9 mouse cellular contexts compared by ENCODE assay signal in the genomic region with DNA sequence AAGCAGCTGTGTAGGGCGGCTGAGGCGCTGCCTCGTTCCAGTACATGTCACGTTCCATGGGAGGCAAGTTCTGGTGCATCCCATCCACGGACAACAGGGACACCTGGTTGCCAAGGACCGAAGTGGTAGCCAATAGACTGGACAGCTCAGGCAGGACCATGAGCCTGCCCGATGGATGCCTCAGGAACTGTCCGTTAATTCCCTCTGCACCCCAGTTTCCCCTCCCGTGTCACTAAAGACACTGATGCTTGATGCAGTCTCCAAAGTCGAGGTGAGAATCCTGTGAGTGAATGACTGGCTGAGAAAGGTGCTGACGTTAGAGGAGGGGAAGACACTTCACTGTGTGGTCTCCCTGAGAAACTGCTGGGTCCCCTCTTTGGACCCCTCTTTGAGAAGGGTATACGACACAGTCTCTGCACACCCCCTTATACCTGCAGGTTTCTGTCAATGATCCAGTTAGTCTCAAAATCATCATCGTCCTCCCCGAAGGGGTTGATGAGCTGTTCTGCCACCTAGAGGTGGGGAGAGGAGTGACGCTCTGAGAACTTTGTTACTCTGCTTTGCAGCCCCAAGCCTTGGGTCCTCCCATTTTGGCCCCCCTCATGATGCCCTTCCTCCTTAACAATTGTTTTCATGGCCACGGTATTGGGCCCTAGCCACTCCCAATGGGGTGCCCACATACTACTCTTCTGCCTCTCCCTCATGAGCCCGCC. TPM values are rescaled to one million over a fixed set of nuclear protein-coding genes. Genes with fewer than 3 reads are reported as not detected.
DNase-seq lines count a peak whose midpoint lies in the region; ATAC-seq and TF ChIP-seq lines count a peak whose summit lies in the region.
"Had no signal": no experiment of that assay in that cellular context is flagged by ENCODE, and none has a peak within 500 bp of the region (broad histone marks: within the 10 kb centered on the region; RNA-seq: fewer than 3 reads in every experiment).

No protein-coding gene starts in this region.

- no peak for DNase-seq in cerebellum, adult 2 months
- DNase-seq in cerebellum, postnatal 14 days: no peak
- no peak for DNase-seq in midbrain, postnatal 0 days (ENCODE audit: low spot score)
- no peak for DNase-seq in midbrain, embryonic 11.5 days (ENCODE audit: low spot score, missing footprints)
- DNase-seq in right cerebral cortex, postnatal 36 days (ENCODE audit: low spot score in 2 of 2): no peak
- DNase-seq in left cerebral cortex, adult 11 months (ENCODE audit: low spot score): no peak

- H3K4me3 ChIP-seq in cerebellum, adult 2 months (replicated peaks; ENCODE audit: insufficient read depth, low read depth, low read length): no peak overlapping the region
- H3K4me3 ChIP-seq in midbrain, postnatal 0 days (ENCODE audit: low read depth, low read length): no peak overlapping the region
- no peak overlapping the region for H3K4me3 ChIP-seq in midbrain, embryonic 11.5 days (ENCODE audit: low read depth, low read length)
- H3K4me3 ChIP-seq in small intestine, adult 2 months (ENCODE audit: low read depth, low read length): no peak overlapping the region

- H3K27me3 ChIP-seq in cerebellum, adult 2 months (ENCODE audit: control insufficient read depth, insufficient read depth, low read length): no peaks in the 10 kb centered on the region
- no peaks in the 10 kb centered on the region for H3K27me3 ChIP-seq in midbrain, postnatal 0 days (ENCODE audit: insufficient read depth, low read length)
- H3K27me3 ChIP-seq in midbrain, embryonic 11.5 days (ENCODE audit: control insufficient read depth, insufficient read depth, low read length): no peaks in the 10 kb centered on the region
- no peaks in the 10 kb centered on the region for H3K27me3 ChIP-seq in small intestine, adult 2 months (ENCODE audit: control insufficient read depth, insufficient read depth, low read length)

- ATAC-seq in midbrain, postnatal 0 days (ENCODE audit: low FRiP score): no peak
- ATAC-seq in midbrain, embryonic 11.5 days (ENCODE audit: low FRiP score): no peak
- ATAC-seq in erythroblast, adult 5-6 weeks (replicated peaks; ENCODE audit: low FRiP score, poor library complexity, severe bottlenecking): peak; percentile 67

- TF ChIP-seq CTCF in cerebellum, adult 2 months (IDR thresholded peaks at IDR 0.05; ENCODE audit: borderline replicate concordance, insufficient read depth, low read depth, low read length): peak; percentile 52; the same call in 1 of the 2 replicates
- TF ChIP-seq CTCF in midbrain, postnatal 0 days (IDR thresholded peaks at IDR 0.05): peak; percentile 63
- peak; percentile 76; the same call in 1 of the 2 replicates for TF ChIP-seq CTCF in small intestine, adult 2 months (IDR thresholded peaks at IDR 0.05; ENCODE audit: extremely low read depth, insufficient read length, insufficient replicate concordance, low read depth, low read length)

- H3K9ac ChIP-seq in midbrain, postnatal 0 days (replicated peaks; ENCODE audit: low read length, poor library complexity, severe bottlenecking): no peak overlapping the region
- no peak overlapping the region for H3K9ac ChIP-seq in midbrain, embryonic 11.5 days (ENCODE audit: low read length)

- no peak overlapping the region for H3K27ac ChIP-seq in cerebellum, adult 2 months (ENCODE audit: insufficient read depth, low read length)
- H3K27ac ChIP-seq in midbrain, postnatal 0 days (ENCODE audit: low read depth, low read length): no peak overlapping the region
- no peak overlapping the region for H3K27ac ChIP-seq in midbrain, embryonic 11.5 days (ENCODE audit: low read depth, low read length)
- no peak overlapping the region for H3K27ac ChIP-seq in small intestine, adult 2 months (ENCODE audit: insufficient read depth, low read depth, low read length)

- 54% methylated on average over 17 of the region's 17 CpGs for WGBS in cerebellum, adult 2 months
- 67% methylated on average over 17 of the region's 17 CpGs for WGBS in midbrain, postnatal 0 days
- 66% methylated on average over 17 of the region's 17 CpGs for WGBS in midbrain, embryonic 11.5 days
- WGBS in small intestine, adult 2 months: 42% methylated on average over 17 of the region's 17 CpGs

- H3K4me1 ChIP-seq in cerebellum, adult 2 months (ENCODE audit: control insufficient read depth, insufficient read depth, low read length): peaks cover 6% of the 10 kb centered on the region
- H3K4me1 ChIP-seq in midbrain, postnatal 0 days (ENCODE audit: insufficient read depth, low read length): no peaks in the 10 kb centered on the region
- H3K4me1 ChIP-seq in midbrain, embryonic 11.5 days (ENCODE audit: control insufficient read depth, insufficient read depth, low read length): no peaks in the 10 kb centered on the region
- peaks cover 14% of the 10 kb centered on the region for H3K4me1 ChIP-seq in small intestine, adult 2 months (ENCODE audit: control insufficient read depth, insufficient read depth, insufficient read length, low read length)

- TF ChIP-seq POLR2A in cerebellum, adult 2 months (IDR thresholded peaks at IDR 0.05; ENCODE audit: borderline replicate concordance, insufficient read depth, low read length): no peak
- TF ChIP-seq POLR2A in small intestine, adult 2 months (IDR thresholded peaks at IDR 0.05; ENCODE audit: low read depth, low read length): no peak

- H3K9me3 ChIP-seq in midbrain, postnatal 0 days (ENCODE audit: low read length): no peaks in the 10 kb centered on the region
- no peaks in the 10 kb centered on the region for H3K9me3 ChIP-seq in midbrain, embryonic 11.5 days (ENCODE audit: control insufficient read depth, low read length)

- peaks cover 20% of the 10 kb centered on the region for H3K36me3 ChIP-seq in midbrain, postnatal 0 days (ENCODE audit: insufficient read depth, low read length)
- peaks cover 9% of the 10 kb centered on the region; the same call in 1 of the 2 replicates for H3K36me3 ChIP-seq in midbrain, embryonic 11.5 days (ENCODE audit: control insufficient read depth, insufficient read depth, low read length)
- peaks cover 17% of the 10 kb centered on the region for H3K36me3 ChIP-seq in small intestine, adult 2 months (ENCODE audit: control insufficient read depth, insufficient read depth, low read length)

- H3K4me2 ChIP-seq in midbrain, postnatal 0 days (ENCODE audit: low read depth, low read length, poor library complexity, severe bottlenecking): no peak overlapping the region
- H3K4me2 ChIP-seq in midbrain, embryonic 11.5 days: no peak overlapping the region
- H3K4me2 ChIP-seq: heart, embryonic 11.5 days had no signal

RNA-seq across cellular contexts. Expression of gene Fth1, which starts 8.9 kb away (rescaled TPM):
- 4,588 and 5,845 TPM in 2 replicates for polyA plus RNA-seq in cerebellum, adult 2 months (2012; rRNA removed)
- total RNA-seq in midbrain, postnatal 0 days (2014; rRNA removed): 337 and 436 TPM in 2 replicates
- polyA plus RNA-seq in midbrain, postnatal 0 days (2015; fragmentation: Nextera tagmentation; extraction: Ambion mirVana): 2,585 and 2,689 TPM in 2 replicates
- polyA plus RNA-seq in midbrain, embryonic 11.5 days (2014; fragmentation: Nextera tagmentation; extraction: Ambion mirVana): 1,347 and 1,422 TPM in 2 replicates
- 939 and 1,145 TPM in 2 replicates for total RNA-seq in erythroblast, adult 5-6 weeks (2015; ENCODE audit: low replicate concordance)
- total RNA-seq in erythroblast, adult 5-6 weeks (2017; ENCODE audit: low replicate concordance): 1,067 and 1,257 TPM in 2 replicates
- 9,432 and 18,582 TPM in 2 replicates for polyA plus RNA-seq in small intestine, adult 2 months (2012; rRNA removed)

RNA-seq across cellular contexts. Expression of gene Best1, which starts 12.1 kb away (rescaled TPM):
- polyA plus RNA-seq in cerebellum, adult 2 months (2012; rRNA removed): 0.77 and 1.1 TPM in 2 replicates
- 2.5 and 4.1 TPM in 2 replicates for total RNA-seq in midbrain, postnatal 0 days (2014; rRNA removed)
- polyA plus RNA-seq in midbrain, postnatal 0 days (2015; fragmentation: Nextera tagmentation; extraction: Ambion mirVana): 2.9 and 3.5 TPM in 2 replicates
- 1.3 and 1.5 TPM in 2 replicates for polyA plus RNA-seq in midbrain, embryonic 11.5 days (2014; fragmentation: Nextera tagmentation; extraction: Ambion mirVana)
- total RNA-seq in erythroblast, adult 5-6 weeks (2015; ENCODE audit: low replicate concordance): not detected in 2 replicates
- not detected in 2 replicates for total RNA-seq in erythroblast, adult 5-6 weeks (2017; ENCODE audit: low replicate concordance)
- 0.09 and 0.18 TPM in 2 replicates for polyA plus RNA-seq in small intestine, adult 2 months (2012; rRNA removed)

RNA-seq across cellular contexts. Expression of gene Rab3il1, which starts 12.1 kb away (rescaled TPM):
- 9.5 and 9.7 TPM in 2 replicates for polyA plus RNA-seq in cerebellum, adult 2 months (2012; rRNA removed)
- 20.6 and 23.3 TPM in 2 replicates for total RNA-seq in midbrain, postnatal 0 days (2014; rRNA removed)
- 21.7 and 23.5 TPM in 2 replicates for polyA plus RNA-seq in midbrain, postnatal 0 days (2015; fragmentation: Nextera tagmentation; extraction: Ambion mirVana)
- 36.8 and 40.1 TPM in 2 replicates for polyA plus RNA-seq in midbrain, embryonic 11.5 days (2014; fragmentation: Nextera tagmentation; extraction: Ambion mirVana)
- 263 and 307 TPM in 2 replicates for total RNA-seq in erythroblast, adult 5-6 weeks (2015; ENCODE audit: low replicate concordance)
- 530 and 535 TPM in 2 replicates for total RNA-seq in erythroblast, adult 5-6 weeks (2017; ENCODE audit: low replicate concordance)
- 4.1 and 4.3 TPM in 2 replicates for polyA plus RNA-seq in small intestine, adult 2 months (2012; rRNA removed)

RNA-seq across cellular contexts. Expression of gene Fads3, which starts 52.0 kb away (rescaled TPM):
- polyA plus RNA-seq in cerebellum, adult 2 months (2012; rRNA removed): 30.9 and 35.5 TPM in 2 replicates
- 74.6 and 92.8 TPM in 2 replicates for total RNA-seq in midbrain, postnatal 0 days (2014; rRNA removed)
- polyA plus RNA-seq in midbrain, postnatal 0 days (2015; fragmentation: Nextera tagmentation; extraction: Ambion mirVana): 38.8 and 39.2 TPM in 2 replicates
- polyA plus RNA-seq in midbrain, embryonic 11.5 days (2014; fragmentation: Nextera tagmentation; extraction: Ambion mirVana): 5.0 and 5.1 TPM in 2 replicates
- total RNA-seq in erythroblast, adult 5-6 weeks (2015; ENCODE audit: low replicate concordance): 1.7 and 12.1 TPM in 2 replicates
- 9.3 and 18.5 TPM in 2 replicates for total RNA-seq in erythroblast, adult 5-6 weeks (2017; ENCODE audit: low replicate concordance)
- 7.6 and 18.9 TPM in 2 replicates for polyA plus RNA-seq in small intestine, adult 2 months (2012; rRNA removed)
